Mouse (Mus musculus): ENCODE data around the gene Cox4i1.

DNA sequence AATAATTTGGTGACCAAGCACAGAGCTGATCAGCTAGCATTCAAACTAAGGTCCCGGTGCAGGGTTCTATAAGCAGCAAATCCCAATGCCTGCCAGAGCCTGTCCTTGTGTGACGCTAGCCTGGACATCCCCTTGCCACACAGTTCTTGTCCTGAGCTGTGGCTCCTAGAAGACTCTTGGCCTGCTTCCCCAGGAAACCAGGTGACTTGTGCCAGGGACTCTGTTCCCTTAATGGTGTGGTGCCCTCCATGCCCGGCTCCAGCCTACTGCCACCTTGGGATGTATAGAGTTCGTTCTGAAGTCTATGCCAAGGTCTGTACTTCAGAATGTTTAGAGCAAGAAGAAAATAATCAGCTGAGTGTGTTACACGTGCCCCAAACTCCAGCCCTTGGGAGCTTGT, 18.6 kb downstream of the Cox4i1 start:
- TF ChIP-seq MAX (IDR thresholded peaks at IDR 0.05; ENCODE audit: low read length) = no peak
- no peak for TF ChIP-seq CTCF (conservative IDR thresholded peaks at IDR 0.05 in 1 of 2, IDR thresholded peaks at IDR 0.05 in 1 of 2; ENCODE audit: low read depth in 2 of 2, low read length in 2 of 2)
- TF ChIP-seq POLR2A (IDR thresholded peaks at IDR 0.05; ENCODE audit: low read depth, low read length) = no peak
- no peak for TF ChIP-seq MAZ (IDR thresholded peaks at IDR 0.05; ENCODE audit: low read depth, low read length)
- TF ChIP-seq USF1 (IDR thresholded peaks at IDR 0.05; ENCODE audit: low read depth, low read length) = no peak
